Comparison of ENCODE assay signal across 21 mouse cellular contexts in the genomic region with DNA sequence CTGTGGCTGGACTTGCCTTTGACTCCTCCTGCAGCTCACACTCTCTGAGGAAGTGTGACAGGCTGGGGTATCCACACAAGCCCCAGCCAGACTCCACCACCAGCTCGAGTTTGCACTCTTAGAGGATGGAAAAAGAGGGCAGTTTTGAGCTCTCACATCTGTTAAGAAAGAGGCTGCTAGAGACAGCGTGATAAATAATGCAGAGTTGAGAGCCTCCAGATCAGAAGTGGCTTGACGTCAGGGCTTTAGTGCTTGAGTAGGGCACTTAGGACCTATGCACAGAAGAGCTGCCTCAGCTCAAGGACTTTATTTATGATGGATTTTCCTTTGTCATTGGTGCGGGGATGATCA. TPM values are rescaled to one million over a fixed set of nuclear protein-coding genes. Genes with fewer than 3 reads are reported as not detected.
A peak's percentile ranks its signal among the peaks of the same experiment; 100 is the strongest.
DNase-seq lines count a peak whose midpoint lies in the region; ATAC-seq and TF ChIP-seq lines count a peak whose summit lies in the region.
"Had no signal": no experiment of that assay in that cellular context is flagged by ENCODE, and none has a peak within 500 bp of the region (broad histone marks: within the 10 kb centered on the region; RNA-seq: fewer than 3 reads in every experiment).

No protein-coding gene starts in this region.

- no peaks in the 10 kb centered on the region for H3K9me3 ChIP-seq in heart, embryonic 11.5 days (replicated peaks; ENCODE audit: control insufficient read depth, low read length)
- H3K9me3 ChIP-seq in lung, embryonic 14.5 days (ENCODE audit: low read depth, low read length) = no peaks in the 10 kb centered on the region
- H3K9me3 ChIP-seq: embryonic facial prominence, embryonic 15.5 days; heart, embryonic 15.5 days; limb, embryonic 13.5 days; liver, embryonic 13.5 days had no signal

- H3K36me3 ChIP-seq in heart, embryonic 11.5 days (ENCODE audit: control insufficient read depth, insufficient read depth, low read length) = no peaks in the 10 kb centered on the region
- no peaks in the 10 kb centered on the region for H3K36me3 ChIP-seq in lung, embryonic 14.5 days (ENCODE audit: insufficient read depth)
- H3K36me3 ChIP-seq: embryonic facial prominence, embryonic 15.5 days; heart, embryonic 15.5 days; limb, embryonic 13.5 days; liver, embryonic 13.5 days had no signal

- peak overlapping the region; percentile 54; the same call in 1 of the 2 replicates for H3K27ac ChIP-seq in heart, embryonic 11.5 days (ENCODE audit: low read depth, low read length)
- no peak overlapping the region for H3K27ac ChIP-seq in lung, embryonic 14.5 days (ENCODE audit: low read depth)
- H3K27ac ChIP-seq: embryonic facial prominence, embryonic 15.5 days; heart, embryonic 15.5 days; limb, embryonic 13.5 days; liver, embryonic 13.5 days had no signal

- no peak overlapping the region for H3K4me3 ChIP-seq in heart, embryonic 11.5 days (ENCODE audit: low read depth, low read length)
- no peak overlapping the region for H3K4me3 ChIP-seq in lung, embryonic 14.5 days (ENCODE audit: low read depth, low read length)
- H3K4me3 ChIP-seq: embryonic facial prominence, embryonic 15.5 days; heart, embryonic 15.5 days; limb, embryonic 13.5 days; liver, embryonic 13.5 days; myocyte had no signal

- 40% methylated on average over 4 of the region's 4 CpGs for WGBS in heart, embryonic 11.5 days (ENCODE audit: insufficient replicate concordance)
- 34% methylated on average over 4 of the region's 4 CpGs for WGBS in lung, embryonic 14.5 days

- H3K4me2 ChIP-seq in heart, embryonic 11.5 days = no peak overlapping the region
- no peak overlapping the region for H3K4me2 ChIP-seq in lung, embryonic 14.5 days
- H3K4me2 ChIP-seq: embryonic facial prominence, embryonic 15.5 days; heart, embryonic 15.5 days; limb, embryonic 13.5 days; liver, embryonic 13.5 days had no signal

- no peak for ATAC-seq in heart, embryonic 11.5 days (replicated peaks; ENCODE audit: insufficient number of reproducible peaks, low FRiP score, low TSS enrichment)
- 0 out of 2 replicates have a peak, but pooled peaks have one; percentile 38 for ATAC-seq in lung, embryonic 14.5 days (ENCODE audit: insufficient read depth)

- H3K4me1 ChIP-seq in heart, embryonic 11.5 days (ENCODE audit: control insufficient read depth, insufficient read depth, low read length) = peaks cover 6% of the 10 kb centered on the region; the same call in 1 of the 2 replicates
- H3K4me1 ChIP-seq in lung, embryonic 14.5 days (ENCODE audit: insufficient read depth) = no peaks in the 10 kb centered on the region
- H3K4me1 ChIP-seq: embryonic facial prominence, embryonic 15.5 days; limb, embryonic 13.5 days had no signal

- H3K9ac ChIP-seq in heart, embryonic 11.5 days (ENCODE audit: low read depth, low read length) = no peak overlapping the region
- no peak overlapping the region for H3K9ac ChIP-seq in lung, embryonic 14.5 days
- H3K9ac ChIP-seq: embryonic facial prominence, embryonic 15.5 days; heart, embryonic 15.5 days; limb, embryonic 13.5 days; liver, embryonic 13.5 days had no signal

- no peak for TF ChIP-seq CTCF in lung, embryonic 14.5 days (IDR thresholded peaks at IDR 0.05; ENCODE audit: low read depth)

- no peak for DNase-seq in heart, adult 18-20 months
- DNase-seq in lung, embryonic 14.5 days = peak; percentile 6
- no peak for DNase-seq in lung, postnatal 36 days
- peak; percentile 47 for DNase-seq in retina, postnatal 1 day
- DNase-seq in retina, embryonic 14.5 days (ENCODE audit: low spot score) = no peak
- DNase-seq in embryo, embryonic 10 days (ENCODE audit: low spot score) = no peak
- DNase-seq: adrenal gland, postnatal 36 days; cerebellum, adult 11-12 months; cerebellum, postnatal 14 days; kidney, adult 11 months; liver, embryonic 13.5 days; midbrain, embryonic 14.5 days; right cerebral cortex, postnatal 4 days; thymus, postnatal 25 days had no signal

- H3K27me3 ChIP-seq in heart, embryonic 11.5 days (ENCODE audit: control insufficient read depth, insufficient read depth, low read length) = no peaks in the 10 kb centered on the region
- H3K27me3 ChIP-seq in lung, embryonic 14.5 days (ENCODE audit: insufficient read depth, low read length) = no peaks in the 10 kb centered on the region
- H3K27me3 ChIP-seq: embryonic facial prominence, embryonic 15.5 days; heart, embryonic 15.5 days; limb, embryonic 13.5 days; liver, embryonic 13.5 days had no signal

RNA-seq across cellular contexts. Expression of a gene that starts 13.2 kb away (rescaled TPM):
- polyA plus RNA-seq in heart, embryonic 11.5 days (2014; fragmentation: Nextera tagmentation; extraction: Ambion mirVana) = 225 and 286 TPM in 2 replicates
- 100 to 1,000 TPM; 144 to 150 TPM for total RNA-seq in heart, adult 18-20 months (2021)
- 11.4 and 14.6 TPM in 2 replicates for polyA plus RNA-seq in lung, embryonic 14.5 days (2014; fragmentation: Nextera tagmentation; extraction: Ambion mirVana)
- total RNA-seq: megakaryocyte, adult 5-6 weeks; neutrophil, adult 5-6 weeks had no signal

RNA-seq across cellular contexts. Expression of a gene that starts 30.3 kb away (rescaled TPM):
- polyA plus RNA-seq in heart, embryonic 11.5 days (2014; fragmentation: Nextera tagmentation; extraction: Ambion mirVana) = 19.5 and 20.1 TPM in 2 replicates
- 1 to 10 TPM in 1 of 2 experiments, under 1 TPM in 1; 0.97 to 1.2 TPM for total RNA-seq in heart, adult 18-20 months (2021)
- polyA plus RNA-seq in lung, embryonic 14.5 days (2014; fragmentation: Nextera tagmentation; extraction: Ambion mirVana) = 26.5 and 31.6 TPM in 2 replicates

RNA-seq across cellular contexts. Expression of a gene that starts 52.1 kb away (rescaled TPM):
- 18.6 and 20.9 TPM in 2 replicates for polyA plus RNA-seq in heart, embryonic 11.5 days (2014; fragmentation: Nextera tagmentation; extraction: Ambion mirVana)
- 10 to 100 TPM; 15.8 to 21.0 TPM for total RNA-seq in heart, adult 18-20 months (2021)
- polyA plus RNA-seq in lung, embryonic 14.5 days (2014; fragmentation: Nextera tagmentation; extraction: Ambion mirVana) = 19.9 and 20.4 TPM in 2 replicates

Comparison
In these comparisons a context has a peak if more than half of its experiments do, and no peak if none do; other contexts are left out.
1. DNase-seq: peak in lung, embryonic 14.5 days (single experiment) and retina, postnatal 1 day (single experiment); none in heart, adult 18-20 months (0 of 2), lung, postnatal 36 days (single experiment), retina, embryonic 14.5 days (single experiment) and embryo, embryonic 10 days (single experiment).
2. RNA of a gene that starts 13.2 kb away (polyA plus RNA-seq): 225 to 286 TPM in heart, embryonic 11.5 days; 11.4 to 14.6 TPM in lung, embryonic 14.5 days; every median in the first group is over 10 times any median in the second.